Mouse (Mus musculus) embryonic facial prominence, embryonic 14.5 days (tissue): Measurements from ENCODE around the gene Sec14l5. TPM values are rescaled to one million over a fixed set of nuclear protein-coding genes. Genes with fewer than 3 reads are reported as not detected.

ENCODE experiments used
- ATAC-seq: fragments of 200-750 bp; cut with Nextera tagmentation; 2 replicates; pipeline ENCODE4 v1.8.0; 2017; ENCODE audit warnings: low read depth, moderate number of reproducible peaks, moderate TSS enrichment
- DNase-seq: peaks from one replicate; pipeline ENCODE4 v3.0.0-alpha.2; 2015; ENCODE audit warnings: low spot score
- H3K27ac ChIP-seq: fragments of 300-500 bp; sonication (generic); replicated peaks from 2 replicates; pipeline ENCODE4 v1.5.1; 2014; ENCODE audit warnings: low read depth, mild to moderate bottlenecking, low read length, moderate library complexity
- H3K27me3 ChIP-seq: fragments of 300-500 bp; sonication (generic); replicated peaks from 2 replicates; pipeline ENCODE4 v1.6.1; 2014; ENCODE audit warnings: low read length; ENCODE audit not compliant: control insufficient read depth, insufficient read depth
- H3K36me3 ChIP-seq: fragments of 300-500 bp; sonication (generic); 2 replicates; pipeline ENCODE4 v1.6.1; 2014; ENCODE audit warnings: low read length, mixed read lengths; ENCODE audit not compliant: control insufficient read depth, insufficient read depth
- H3K4me1 ChIP-seq: fragments of 300-500 bp; sonication (generic); 2 replicates; pipeline ENCODE4 v1.6.1; 2014; ENCODE audit warnings: antibody characterized with exemption, low read length; ENCODE audit not compliant: control insufficient read depth, insufficient read depth
- H3K4me2 ChIP-seq: fragments of 300-500 bp; sonication (generic); 2 replicates; pipeline ENCODE4 v1.6.1; 2014; ENCODE audit warnings: low read depth, mild to moderate bottlenecking, low read length, moderate library complexity, mixed read lengths
- H3K4me3 ChIP-seq: fragments of 300-500 bp; sonication (generic); 2 replicates; pipeline ENCODE4 v1.5.1; 2014; ENCODE audit warnings: low read depth, mild to moderate bottlenecking, low read length
- H3K9ac ChIP-seq: fragments of 300-500 bp; sonication (generic); 2 replicates; pipeline ENCODE4 v1.6.1; 2014; ENCODE audit warnings: low read depth, mild to moderate bottlenecking, low read length, moderate library complexity, mixed read lengths
- H3K9me3 ChIP-seq: fragments of 300-500 bp; sonication (generic); 2 replicates; pipeline ENCODE4 v1.6.1; 2016; ENCODE audit warnings: low read length; ENCODE audit not compliant: control insufficient read depth
- WGBS: fragments of 180-500 bp; shearing (Covaris S2); extraction: QIAGEN DNeasy Blood & Tissue Kit; methylation state at CpG from one replicate; pipeline ENCODE4 v1.1.7; 2014; 5-methylcytosine and 5-hydroxymethylcytosine counted together
- polyA plus RNA-seq: library from polyadenylated mRNA; unstranded; fragments of >200 nt; fragmentation: Nextera tagmentation; extraction: Ambion mirVana; gene quantifications from 2 replicates; pipeline ENCODE4 v1.2.1, GENCODE M21; 2014

The Sec14l5 gene
- polyA plus RNA-seq, 1 experiment from 2014 or later = 0.36 TPM

DNA sequence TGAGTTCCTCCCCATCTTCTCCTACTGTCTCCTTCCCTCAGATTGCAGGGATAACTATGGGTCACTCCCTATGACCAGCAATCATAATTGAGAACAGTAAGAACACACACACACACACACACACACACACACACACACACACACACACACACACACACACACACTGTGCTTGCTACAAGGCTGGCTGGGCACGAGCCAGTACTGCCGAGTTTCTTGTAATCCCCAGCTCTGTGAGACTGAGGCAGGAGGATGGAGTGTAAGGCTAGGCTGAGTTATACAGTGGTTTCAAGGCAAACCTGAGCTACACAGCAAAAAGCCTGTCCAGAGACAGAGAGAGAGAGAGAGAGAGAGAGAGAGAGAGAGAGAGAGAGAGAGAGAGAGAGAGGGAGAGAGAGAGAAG, 16.7 kb upstream of the Sec14l5 start:
- Histone ChIP-seq H3K27ac (no peak overlapping the region), H3K4me3 (no peak overlapping the region), H3K36me3 (no peaks in the 10 kb centered on the region), H3K4me2 (no peak overlapping the region), H3K4me1 (peaks cover 6% of the 10 kb centered on the region; the same call in 1 of the 2 replicates), H3K27me3 (peaks cover 55% of the 10 kb centered on the region), H3K9ac (no peak overlapping the region), H3K9me3 (no peaks in the 10 kb centered on the region)
- WGBS = 57% methylated on average over 2 of the region's 2 CpGs
- DNase-seq (no peak), ATAC-seq (no peak)

DNA sequence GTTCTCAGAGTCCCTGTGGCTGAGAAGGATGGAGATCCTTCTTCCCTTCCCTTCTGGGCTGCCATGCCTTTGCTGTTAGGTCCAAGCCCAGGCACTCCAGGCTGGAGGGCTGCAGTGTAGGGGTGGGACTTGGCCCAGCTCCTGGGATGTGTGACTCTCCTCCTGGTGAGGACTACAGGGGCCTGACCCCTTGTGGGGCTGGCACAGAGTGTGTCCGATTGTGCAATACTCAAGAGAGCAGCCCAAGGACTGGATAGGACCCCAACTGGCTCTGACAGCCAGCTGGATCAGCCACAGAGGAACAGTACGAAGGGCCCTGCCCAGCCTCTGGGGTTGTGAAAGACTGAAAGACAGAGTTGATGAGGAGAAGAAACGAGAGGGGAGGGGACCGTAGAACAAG, 16.1 kb upstream of the Sec14l5 start:
- Histone ChIP-seq H3K27me3 (peaks cover 55% of the 10 kb centered on the region), H3K27ac (no peak overlapping the region), H3K4me2 (peak overlapping the region; percentile 65; the same call in 1 of the 2 replicates), H3K9ac (no peak overlapping the region), H3K36me3 (no peaks in the 10 kb centered on the region), H3K4me1 (peaks cover 6% of the 10 kb centered on the region; the same call in 1 of the 2 replicates), H3K4me3 (peak overlapping the region; percentile 43), H3K9me3 (no peaks in the 10 kb centered on the region)
- ATAC-seq (no peak), DNase-seq (no peak)
- 7% methylated on average over 4 of the region's 4 CpGs for WGBS

GRCm38 (mm10) chr16:5131251-5131922, 15.5 kb upstream of the Sec14l5 start:
- WGBS = 2% methylated on average over 23 of the region's 25 CpGs
- peak overlapping the region; percentile 43 for H3K4me3 ChIP-seq
- H3K9me3 ChIP-seq = no peaks in the 10 kb centered on the region
- peaks cover 55% of the 10 kb centered on the region for H3K27me3 ChIP-seq
- peak overlapping the region; percentile 65 for H3K4me2 ChIP-seq
- peak overlapping the region; percentile 54; the same call in 1 of the 2 replicates for H3K9ac ChIP-seq
- no peak overlapping the region for H3K27ac ChIP-seq
- peaks cover 6% of the 10 kb centered on the region; the same call in 1 of the 2 replicates for H3K4me1 ChIP-seq
- DNase-seq = peak; percentile 24
- ATAC-seq = no peak
- no peaks in the 10 kb centered on the region for H3K36me3 ChIP-seq

GRCm38 (mm10) chr16:5132401-5132801, 14.5 kb upstream of the Sec14l5 start, which contains the start of gene Ppl:
TSS of gene Ppl (minus strand) at chr16:5132421.
- Histone ChIP-seq H3K9ac (peak within 1 kb of the TSS; percentile 54), H3K27me3 (peaks cover 55% of the 10 kb centered on the region), H3K36me3 (no peaks in the 10 kb centered on the region), H3K4me3 (peak within 1 kb of the TSS; percentile 43), H3K27ac (no peak within 1 kb of the TSS), H3K9me3 (no peaks in the 10 kb centered on the region), H3K4me2 (peak within 1 kb of the TSS; percentile 65), H3K4me1 (peaks cover 6% of the 10 kb centered on the region; the same call in 1 of the 2 replicates)
- WGBS = 14% methylated on average over 10 of the region's 39 CpGs
- ATAC-seq (peak; percentile 61; the same call in 1 of the 2 replicates), DNase-seq (peak; percentile 61)

DNA sequence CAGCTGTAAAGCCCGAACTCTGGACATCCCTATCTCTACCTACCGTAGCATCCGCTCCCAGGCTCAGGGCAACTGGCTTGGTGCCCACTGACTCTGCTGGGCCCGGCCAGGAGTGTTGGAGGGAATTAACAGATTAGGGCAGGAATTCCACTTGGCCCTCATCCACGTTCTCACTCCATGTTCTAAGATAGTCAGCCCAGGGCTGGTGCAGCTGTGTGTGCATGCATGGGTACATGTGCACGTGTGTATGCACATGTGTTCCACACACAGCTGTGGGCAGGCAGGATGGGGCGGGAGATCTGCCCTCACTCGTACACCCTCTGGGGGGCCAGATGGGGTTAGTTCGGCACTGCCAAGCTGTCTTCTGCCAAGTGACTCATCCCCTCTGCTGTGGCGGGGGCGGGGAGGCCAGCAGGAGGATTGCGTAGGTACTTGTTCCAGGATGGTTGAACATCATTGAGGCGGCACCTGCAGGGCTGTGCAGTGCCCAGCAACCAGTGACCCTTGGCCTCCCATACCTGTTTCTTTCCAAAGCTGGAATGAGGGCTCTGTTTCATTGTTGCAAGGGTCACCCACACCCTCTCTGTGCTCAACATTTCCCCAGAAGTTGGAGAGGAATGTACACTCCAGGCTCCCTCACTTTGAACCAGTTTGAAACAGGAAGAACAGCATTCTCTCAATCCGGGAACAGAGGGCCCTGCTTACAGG, 12.1 kb upstream of the Sec14l5 start:
- no peak overlapping the region; the same call in 1 of the 2 replicates for H3K27ac ChIP-seq
- ATAC-seq (peak; percentile 64), DNase-seq (peak; percentile 81)
- H3K4me3 ChIP-seq = no peak overlapping the region
- no peaks in the 10 kb centered on the region for H3K36me3 ChIP-seq
- 66% methylated on average over 12 of the region's 14 CpGs for WGBS
- no peaks in the 10 kb centered on the region for H3K9me3 ChIP-seq
- no peak overlapping the region for H3K9ac ChIP-seq
- no peak overlapping the region for H3K4me2 ChIP-seq
- H3K27me3 ChIP-seq = peaks cover 44% of the 10 kb centered on the region
- H3K4me1 ChIP-seq = peaks cover 6% of the 10 kb centered on the region; the same call in 1 of the 2 replicates

GRCm38 (mm10) chr16:5135551-5136261, 11.2 kb upstream of the Sec14l5 start:
- Histone ChIP-seq H3K4me1 (peaks cover 6% of the 10 kb centered on the region; the same call in 1 of the 2 replicates), H3K9ac (no peak overlapping the region), H3K36me3 (no peaks in the 10 kb centered on the region), H3K27ac (peak overlapping the region; percentile 7; the same call in 1 of the 2 replicates), H3K9me3 (no peaks in the 10 kb centered on the region), H3K27me3 (peaks cover 36% of the 10 kb centered on the region), H3K4me2 (no peak overlapping the region), H3K4me3 (no peak overlapping the region)
- 72% methylated on average over 8 of the region's 8 CpGs for WGBS
- ATAC-seq (no peak), DNase-seq (no peak)

DNA sequence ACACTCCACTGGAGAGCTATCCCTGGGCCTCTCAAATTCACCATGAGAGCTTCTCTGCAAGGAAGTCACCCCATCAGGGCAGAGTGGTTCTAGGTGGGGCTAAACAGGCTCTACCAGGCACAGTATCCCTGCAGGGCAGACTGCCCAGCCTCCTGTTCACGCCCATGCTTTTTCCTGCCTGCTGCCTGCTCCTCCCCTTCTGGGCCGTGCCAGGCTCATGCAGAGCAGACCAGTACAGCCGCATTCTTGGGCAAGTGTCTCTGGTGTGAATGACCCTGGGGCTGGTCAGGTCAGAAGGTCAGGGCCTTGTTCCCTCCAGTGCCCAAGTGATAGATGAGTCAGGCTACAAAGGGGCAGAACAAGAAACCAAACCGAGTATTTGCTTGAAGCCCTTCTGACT, 10.4 kb upstream of the Sec14l5 start:
- ATAC-seq = peak; percentile 71
- peak; percentile 68 for DNase-seq

GRCm38 (mm10) chr16:5137006-5137540, 9.8 kb upstream of the Sec14l5 start:
- no peaks in the 10 kb centered on the region for H3K36me3 ChIP-seq
- DNase-seq (no peak), ATAC-seq (no peak)
- no peak overlapping the region for H3K4me3 ChIP-seq
- no peak overlapping the region for H3K9ac ChIP-seq
- H3K9me3 ChIP-seq = no peaks in the 10 kb centered on the region
- H3K27ac ChIP-seq = no peak overlapping the region
- H3K4me1 ChIP-seq = peaks cover 5% of the 10 kb centered on the region; the same call in 1 of the 2 replicates
- H3K27me3 ChIP-seq = peaks cover 22% of the 10 kb centered on the region
- 64% methylated on average over 12 of the region's 12 CpGs for WGBS
- no peak overlapping the region for H3K4me2 ChIP-seq

More for the DNA sequence above, 10.4 kb upstream of the Sec14l5 start:
- no peaks in the 10 kb centered on the region for H3K36me3 ChIP-seq
- no peak overlapping the region for H3K9ac ChIP-seq
- peaks cover 6% of the 10 kb centered on the region; the same call in 1 of the 2 replicates for H3K4me1 ChIP-seq
- no peak overlapping the region for H3K27ac ChIP-seq
- no peak overlapping the region for H3K4me2 ChIP-seq
- 4% methylated on average over 4 of the region's 4 CpGs for WGBS
- H3K9me3 ChIP-seq = no peaks in the 10 kb centered on the region
- H3K27me3 ChIP-seq = peaks cover 28% of the 10 kb centered on the region
- no peak overlapping the region for H3K4me3 ChIP-seq
